Mouse (Mus musculus) hindbrain, embryonic 15.5 days (tissue): Measurements from ENCODE around the gene Amot. TPM values are rescaled to one million over a fixed set of nuclear protein-coding genes. Genes with fewer than 3 reads are reported as not detected.

Source experiments
- ATAC-seq: fragments of 200-750 bp; cut with Nextera tagmentation; 2 replicates; pipeline ENCODE4 v1.8.0; 2017; ENCODE audit warnings: low read depth, moderate number of reproducible peaks, moderate TSS enrichment; ENCODE audit not compliant: low FRiP score
- H3K27ac ChIP-seq: fragments of 300-500 bp; sonication (generic); replicated peaks from 2 replicates; pipeline ENCODE4 v1.5.1; 2015; ENCODE audit warnings: mild to moderate bottlenecking, inconsistent platforms
- H3K27me3 ChIP-seq: fragments of 300-500 bp; sonication (generic); 2 replicates; pipeline ENCODE4 v1.6.1; 2015; ENCODE audit warnings: control low read depth, inconsistent platforms
- H3K36me3 ChIP-seq: fragments of 300-500 bp; sonication (generic); 2 replicates; pipeline ENCODE4 v1.6.1; 2015; ENCODE audit warnings: control low read depth, inconsistent platforms
- H3K4me1 ChIP-seq: fragments of 300-500 bp; sonication (generic); replicated peaks from 2 replicates; pipeline ENCODE4 v1.6.1; 2015; ENCODE audit warnings: control low read depth, inconsistent platforms
- H3K4me2 ChIP-seq: fragments of 300-500 bp; sonication (generic); 2 replicates; pipeline ENCODE4 v1.6.1; 2015; ENCODE audit warnings: moderate library complexity, mild to moderate bottlenecking, inconsistent platforms
- H3K4me3 ChIP-seq: fragments of 300-500 bp; sonication (generic); 2 replicates; pipeline ENCODE4 v1.5.1; 2015; ENCODE audit warnings: mild to moderate bottlenecking, inconsistent platforms
- H3K9ac ChIP-seq: fragments of 300-500 bp; sonication (generic); 2 replicates; pipeline ENCODE4 v1.6.1; 2015; ENCODE audit warnings: inconsistent platforms
- H3K9me3 ChIP-seq: fragments of 300-500 bp; sonication (generic); 2 replicates; pipeline ENCODE4 v1.6.1; 2016; ENCODE audit warnings: control low read depth, inconsistent platforms
- WGBS: fragments of 180-500 bp; shearing (Covaris S2); methylation state at CpG from one replicate; pipeline ENCODE4 v1.1.7; 2015; 5-methylcytosine and 5-hydroxymethylcytosine counted together
- polyA plus RNA-seq: library from polyadenylated mRNA; unstranded; fragments of >200 nt; fragmentation: Nextera tagmentation; extraction: Ambion mirVana; gene quantifications from 2 replicates; pipeline ENCODE4 v1.2.1, GENCODE M21; 2015

Amot gene
- polyA plus RNA-seq, 1 experiment from 2014 or later = 11.3 TPM

- ATAC-seq = no peak
- Histone ChIP-seq H3K27me3 (no peaks in the 10 kb centered on the region), H3K4me3 (no peak overlapping the region), H3K9me3 (no peaks in the 10 kb centered on the region), H3K9ac (no peak overlapping the region), H3K27ac (no peak overlapping the region), H3K4me1 (no peaks in the 10 kb centered on the region), H3K36me3 (no peaks in the 10 kb centered on the region), H3K4me2 (no peak overlapping the region)
- WGBS = 51% methylated on average over 2 of the region's 2 CpGs
These were observed 81.0 kb downstream of the Amot start for GRCm38 (mm10) chrX:145424026-145424425.

GRCm38 (mm10) chrX:145414319-145414718 is 90.7 kb downstream of the Amot start:
- Histone ChIP-seq H3K4me2 (no peak overlapping the region), H3K4me3 (no peak overlapping the region), H3K9me3 (no peaks in the 10 kb centered on the region), H3K36me3 (no peaks in the 10 kb centered on the region), H3K4me1 (no peaks in the 10 kb centered on the region), H3K9ac (no peak overlapping the region), H3K27me3 (no peaks in the 10 kb centered on the region), H3K27ac (no peak overlapping the region)
- no peak for ATAC-seq
- 82% methylated on average over 1 of the region's 1 CpGs for WGBS

GRCm38 (mm10) chrX:145411425-145411824 is 93.6 kb downstream of the Amot start:
- no peak for ATAC-seq
- Histone ChIP-seq H3K4me1 (no peaks in the 10 kb centered on the region), H3K27me3 (no peaks in the 10 kb centered on the region), H3K9me3 (no peaks in the 10 kb centered on the region), H3K9ac (no peak overlapping the region), H3K36me3 (no peaks in the 10 kb centered on the region), H3K4me3 (no peak overlapping the region), H3K27ac (no peak overlapping the region), H3K4me2 (no peak overlapping the region)
- 37% methylated on average over 6 of the region's 6 CpGs for WGBS

GRCm38 (mm10) chrX:145406052-145406451 is 98.9 kb downstream of the Amot start:
- no peak overlapping the region for H3K27ac ChIP-seq
- H3K9me3 ChIP-seq = no peaks in the 10 kb centered on the region
- 80% methylated on average over 4 of the region's 4 CpGs for WGBS
- no peaks in the 10 kb centered on the region for H3K36me3 ChIP-seq
- H3K4me2 ChIP-seq = no peak overlapping the region
- no peak overlapping the region for H3K4me3 ChIP-seq
- no peaks in the 10 kb centered on the region for H3K27me3 ChIP-seq
- H3K9ac ChIP-seq = no peak overlapping the region
- ATAC-seq = no peak
- no peaks in the 10 kb centered on the region for H3K4me1 ChIP-seq

GRCm38 (mm10) chrX:145401926-145402325 is 103.1 kb downstream of the Amot start:
- H3K4me3 ChIP-seq = no peak overlapping the region

GRCm38 (mm10) chrX:145399236-145399635 is 105.7 kb downstream of the Amot start:
- no peaks in the 10 kb centered on the region for H3K36me3 ChIP-seq
- no peak overlapping the region for H3K27ac ChIP-seq
- no peaks in the 10 kb centered on the region for H3K9me3 ChIP-seq
- H3K4me3 ChIP-seq = no peak overlapping the region
- ATAC-seq = no peak
- WGBS = 13% methylated on average over 1 of the region's 1 CpGs
- H3K9ac ChIP-seq = no peak overlapping the region
- no peak overlapping the region for H3K4me2 ChIP-seq
- no peaks in the 10 kb centered on the region for H3K27me3 ChIP-seq
- H3K4me1 ChIP-seq = no peaks in the 10 kb centered on the region

More at GRCm38 (mm10) chrX:145401926-145402325, 103.1 kb downstream of the Amot start:
- no peak overlapping the region for H3K4me2 ChIP-seq
- WGBS = 77% methylated on average over 3 of the region's 3 CpGs
- no peak overlapping the region for H3K27ac ChIP-seq
- no peaks in the 10 kb centered on the region for H3K9me3 ChIP-seq
- no peaks in the 10 kb centered on the region for H3K4me1 ChIP-seq
- no peaks in the 10 kb centered on the region for H3K27me3 ChIP-seq
- ATAC-seq = no peak
- H3K9ac ChIP-seq = no peak overlapping the region
- H3K36me3 ChIP-seq = no peaks in the 10 kb centered on the region

Other genes with a start within 250 kb of the Amot start
- 0.14 and 0.59 TPM in 2 replicates for gene Lhfpl1, start 156.1 kb downstream of the Amot start, polyA plus RNA-seq